Mouse (Mus musculus): Measurements from ENCODE around the gene Gm20388. TPM values are rescaled to one million over a fixed set of nuclear protein-coding genes. Genes with fewer than 3 reads are reported as not detected.

The Gm20388 gene
- polyA plus RNA-seq, 1 experiment from 2014 or later = 4.4 TPM

DNA sequence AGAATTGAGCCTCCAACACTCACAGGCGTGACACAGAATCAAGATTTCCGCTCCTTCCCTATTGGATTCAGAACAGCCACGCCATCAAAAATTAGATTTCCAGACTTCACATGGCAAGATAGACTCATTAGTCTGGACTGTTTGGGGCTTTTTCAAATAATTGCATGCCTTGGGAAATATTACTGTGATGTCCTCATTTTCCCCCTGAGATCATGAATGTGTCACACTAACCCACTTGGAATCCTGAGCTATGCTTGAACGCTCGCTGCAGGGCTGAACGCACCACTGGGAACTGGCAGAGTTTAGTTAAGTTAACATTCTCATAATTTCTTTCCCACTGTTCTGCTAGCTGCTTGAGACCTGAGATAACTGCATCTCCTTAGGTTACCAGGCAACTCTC lies 1329.0 kb downstream of the Gm20388 start:
- WGBS = 77% methylated on average over 6 of the region's 6 CpGs
- no peaks in the 10 kb centered on the region for H3K27me3 ChIP-seq
- no peak for ATAC-seq

DNA sequence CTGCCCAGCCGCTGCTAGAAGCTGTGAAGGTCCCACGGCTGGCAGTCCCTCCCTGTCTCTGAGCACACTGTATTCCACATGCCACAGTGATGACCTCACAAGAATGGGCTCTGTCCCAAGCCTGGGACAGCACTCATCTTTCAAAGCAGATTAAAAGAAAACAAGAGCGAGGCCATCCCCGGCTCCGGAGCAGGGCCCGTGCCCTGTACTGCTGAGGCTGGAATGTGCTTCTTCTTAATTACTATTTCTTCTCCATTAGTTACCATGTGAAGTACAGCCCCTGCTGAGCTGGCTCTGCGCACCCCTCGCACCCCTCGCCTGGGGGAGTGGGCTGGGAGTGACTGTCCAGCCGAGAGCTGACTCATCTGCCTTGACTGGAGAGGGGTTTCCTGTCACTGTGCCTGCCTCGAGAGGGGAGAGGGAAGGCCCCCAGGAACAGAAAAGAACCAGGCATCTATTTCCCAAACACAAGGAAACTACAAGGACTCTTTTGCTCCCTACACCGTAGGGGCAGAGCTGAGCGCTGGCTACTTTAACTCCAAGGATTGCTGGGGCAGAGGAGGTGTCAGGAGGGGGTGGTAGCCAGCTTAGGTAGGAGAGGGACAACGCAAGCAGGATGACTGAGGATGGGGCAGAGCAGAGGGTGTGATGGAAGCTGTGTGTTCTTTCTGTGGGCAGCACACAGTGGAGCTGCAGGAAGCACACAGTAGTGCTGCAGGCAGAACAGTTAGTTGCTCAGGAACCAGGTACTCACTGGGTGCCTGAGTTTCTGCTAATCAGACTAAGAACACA lies 1331.3 kb downstream of the Gm20388 start:
- Histone ChIP-seq H3K27ac (peak overlapping the region; percentile 21; the same call in 1 of the 2 replicates), H3K9me3 (no peaks in the 10 kb centered on the region), H3K4me1 (replicated peaks) (peaks cover 32% of the 10 kb centered on the region), H3K9ac (replicated peaks) (peak overlapping the region; percentile 39; the same call in 1 of the 2 replicates), H3K27me3 (no peaks in the 10 kb centered on the region), H3K36me3 (no peaks in the 10 kb centered on the region), H3K4me2 (replicated peaks) (0 out of 2 replicates have a peak overlapping the region, but pooled peaks have one; percentile 20), H3K4me3 (replicated peaks) (no peak overlapping the region)
- 7% methylated on average over 14 of the region's 14 CpGs for WGBS
- ATAC-seq = peak; percentile 81

More for the DNA sequence above, 1329.0 kb downstream of the Gm20388 start:
- no peak overlapping the region for H3K4me3 ChIP-seq (replicated peaks)
- no peak overlapping the region for H3K4me2 ChIP-seq (replicated peaks)
- no peaks in the 10 kb centered on the region for H3K36me3 ChIP-seq
- no peak overlapping the region for H3K27ac ChIP-seq
- no peak overlapping the region for H3K9ac ChIP-seq (replicated peaks)
- H3K4me1 ChIP-seq (replicated peaks) = peaks cover 30% of the 10 kb centered on the region
- no peaks in the 10 kb centered on the region for H3K9me3 ChIP-seq

DNA sequence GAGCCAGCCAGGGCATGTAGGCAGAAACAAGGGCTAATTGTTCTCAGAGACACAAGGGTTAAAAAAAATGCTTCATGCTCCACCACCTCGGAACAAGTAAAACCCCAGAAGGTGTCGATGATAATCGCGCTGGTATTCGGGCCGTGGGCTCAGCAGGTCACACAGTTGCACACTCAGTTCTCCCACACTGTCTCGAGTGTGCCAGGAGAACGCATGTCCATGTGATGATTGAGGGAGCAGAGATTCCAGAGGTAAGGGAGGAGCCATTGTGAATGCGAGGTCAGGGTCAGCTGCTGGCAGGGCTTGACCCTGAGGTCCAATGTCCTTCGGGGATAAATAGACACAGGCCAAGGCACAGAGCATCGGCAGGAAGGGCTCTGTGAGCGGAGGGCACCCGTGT lies 1332.0 kb downstream of the Gm20388 start:
- ATAC-seq = no peak
- WGBS = 11% methylated on average over 13 of the region's 13 CpGs
- Histone ChIP-seq H3K27me3 (no peaks in the 10 kb centered on the region), H3K4me3 (replicated peaks) (no peak overlapping the region), H3K4me2 (replicated peaks) (no peak overlapping the region), H3K9ac (replicated peaks) (peak overlapping the region; percentile 39; the same call in 1 of the 2 replicates), H3K4me1 (replicated peaks) (peaks cover 32% of the 10 kb centered on the region), H3K27ac (no peak overlapping the region), H3K36me3 (no peaks in the 10 kb centered on the region), H3K9me3 (no peaks in the 10 kb centered on the region)

- no peak overlapping the region for H3K9ac ChIP-seq (replicated peaks)
- 76% methylated on average over 7 of the region's 7 CpGs for WGBS
- no peaks in the 10 kb centered on the region for H3K36me3 ChIP-seq
- ATAC-seq = no peak
- no peak overlapping the region for H3K4me3 ChIP-seq (replicated peaks)
- H3K4me1 ChIP-seq (replicated peaks) = peaks cover 11% of the 10 kb centered on the region
- peaks cover 6% of the 10 kb centered on the region; the same call in 1 of the 2 replicates for H3K27me3 ChIP-seq
- H3K4me2 ChIP-seq (replicated peaks) = no peak overlapping the region
- H3K9me3 ChIP-seq = no peaks in the 10 kb centered on the region
- H3K27ac ChIP-seq = no peak overlapping the region
Measured at GRCm38 (mm10) chr8:121248823-121249222, 1338.2 kb downstream of the Gm20388 start.

GRCm38 (mm10) chr8:121249433-121249832 lies 1338.8 kb downstream of the Gm20388 start:
- no peak overlapping the region for H3K4me2 ChIP-seq (replicated peaks)

DNA sequence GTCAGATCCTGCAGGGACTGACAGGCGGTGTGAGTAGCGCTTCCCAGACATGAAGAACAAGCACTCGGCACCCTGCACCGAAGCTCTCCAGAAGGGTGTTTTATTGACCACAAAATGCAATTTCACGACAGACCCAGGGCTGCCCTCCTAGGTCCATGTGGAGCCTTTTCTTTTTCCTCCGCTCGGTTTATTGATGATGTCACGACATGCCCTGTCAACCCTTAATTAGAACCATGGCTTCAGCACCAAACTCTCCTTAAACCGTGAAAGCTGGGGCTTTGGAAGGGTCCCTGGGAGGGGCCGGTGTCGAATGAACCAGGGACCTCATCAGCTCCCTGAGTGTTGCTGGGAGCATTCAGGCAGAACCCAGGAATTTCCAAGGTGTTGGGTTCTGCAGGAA lies 1340.4 kb downstream of the Gm20388 start:
- no peaks in the 10 kb centered on the region for H3K36me3 ChIP-seq
- no peak overlapping the region for H3K4me3 ChIP-seq (replicated peaks)
- ATAC-seq = no peak
- 35% methylated on average over 11 of the region's 11 CpGs for WGBS
- H3K27ac ChIP-seq = no peak overlapping the region
- H3K27me3 ChIP-seq = peaks cover 6% of the 10 kb centered on the region; the same call in 1 of the 2 replicates
- H3K4me2 ChIP-seq (replicated peaks) = no peak overlapping the region
- no peak overlapping the region for H3K9ac ChIP-seq (replicated peaks)
- peaks cover 11% of the 10 kb centered on the region for H3K4me1 ChIP-seq (replicated peaks)
- no peaks in the 10 kb centered on the region for H3K9me3 ChIP-seq

More at GRCm38 (mm10) chr8:121249433-121249832, 1338.8 kb downstream of the Gm20388 start:
- Histone ChIP-seq H3K4me3 (replicated peaks) (no peak overlapping the region), H3K36me3 (no peaks in the 10 kb centered on the region), H3K27ac (no peak overlapping the region), H3K9me3 (no peaks in the 10 kb centered on the region), H3K27me3 (peaks cover 6% of the 10 kb centered on the region; the same call in 1 of the 2 replicates), H3K9ac (replicated peaks) (no peak overlapping the region), H3K4me1 (replicated peaks) (peaks cover 8% of the 10 kb centered on the region; the same call in 1 of the 2 replicates)
- ATAC-seq = no peak
- 86% methylated on average over 1 of the region's 1 CpGs for WGBS

GRCm38 (mm10) chr8:121255727-121256265 lies 1345.2 kb downstream of the Gm20388 start:
- 48% methylated on average over 14 of the region's 14 CpGs for WGBS
- ATAC-seq = no peak
- Histone ChIP-seq H3K36me3 (no peaks in the 10 kb centered on the region), H3K27ac (no peak overlapping the region), H3K4me2 (replicated peaks) (no peak overlapping the region), H3K4me3 (replicated peaks) (no peak overlapping the region), H3K9me3 (no peaks in the 10 kb centered on the region), H3K27me3 (peaks cover 16% of the 10 kb centered on the region), H3K4me1 (replicated peaks) (peaks cover 14% of the 10 kb centered on the region), H3K9ac (replicated peaks) (no peak overlapping the region)

DNA sequence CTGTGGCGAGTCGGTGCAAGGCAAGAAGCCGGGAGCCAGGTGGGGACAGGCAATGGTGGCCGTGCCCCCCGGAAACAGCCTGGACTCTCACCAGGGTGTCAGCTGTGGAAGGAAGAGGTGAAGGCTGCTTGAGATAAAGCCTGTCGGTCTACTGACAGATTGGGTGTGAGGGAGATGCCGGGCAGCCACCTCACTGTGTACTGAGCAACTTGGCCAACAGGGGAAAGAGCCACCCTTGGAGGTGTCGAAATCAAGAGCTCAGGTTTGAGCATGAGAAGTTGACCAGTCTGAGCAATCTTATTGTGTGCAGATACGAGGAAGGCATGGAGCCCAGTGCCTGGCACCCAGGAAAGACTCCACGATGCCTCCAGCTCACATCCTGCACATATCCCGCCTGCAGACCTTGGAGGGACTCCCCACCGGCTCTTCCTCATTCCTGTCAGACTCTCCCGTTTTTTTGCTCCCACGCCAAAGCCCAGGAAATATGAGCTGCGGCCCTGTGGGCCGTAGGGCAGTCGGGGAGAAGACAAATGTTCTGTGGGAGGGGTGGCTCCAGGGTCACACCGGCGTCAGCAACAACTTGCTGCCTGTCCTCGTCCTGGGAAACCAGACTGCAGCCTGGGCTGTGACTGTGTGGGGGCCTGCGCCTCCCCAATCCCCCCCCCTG lies 1347.6 kb downstream of the Gm20388 start:
- Histone ChIP-seq H3K4me3 (replicated peaks) (no peak overlapping the region), H3K4me2 (replicated peaks) (no peak overlapping the region), H3K27ac (no peak overlapping the region), H3K27me3 (peaks cover 10% of the 10 kb centered on the region), H3K9ac (replicated peaks) (no peak overlapping the region), H3K9me3 (no peaks in the 10 kb centered on the region), H3K36me3 (no peaks in the 10 kb centered on the region), H3K4me1 (replicated peaks) (peaks cover 11% of the 10 kb centered on the region)
- no peak for ATAC-seq
- 75% methylated on average over 21 of the region's 21 CpGs for WGBS

DNA sequence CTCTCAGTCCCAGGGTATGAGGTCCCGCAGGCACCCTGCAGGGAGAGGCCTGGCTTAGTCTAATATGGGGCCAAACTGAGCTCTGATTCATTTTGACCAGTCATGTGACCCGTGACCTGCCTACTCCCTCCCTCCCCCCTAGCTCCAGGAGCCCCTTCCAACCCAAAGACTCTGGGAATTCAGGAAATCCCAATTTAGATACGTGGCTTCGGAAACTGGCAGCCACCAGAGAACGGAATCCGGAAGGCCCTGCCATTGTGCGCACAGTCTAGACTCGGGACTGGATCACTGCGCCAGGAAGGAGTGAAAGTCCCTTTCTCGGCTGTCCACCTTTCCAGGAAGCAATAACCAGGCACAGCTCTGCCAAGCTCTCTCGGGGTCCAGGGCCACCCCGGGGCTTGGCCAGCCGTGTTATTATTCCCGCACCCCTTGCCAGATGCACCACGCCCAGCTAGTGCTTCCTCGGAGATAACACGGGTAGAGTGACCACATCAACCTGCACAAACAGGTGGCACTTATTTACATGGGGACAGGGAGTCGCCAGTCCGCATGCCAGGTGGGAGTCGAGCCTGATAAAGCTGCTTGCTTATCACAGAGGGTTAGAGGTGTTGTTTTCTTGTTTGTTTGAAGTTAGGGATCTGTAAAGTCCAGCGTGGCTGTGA lies 1352.2 kb downstream of the Gm20388 start:
- H3K9me3 ChIP-seq = no peaks in the 10 kb centered on the region
- H3K4me2 ChIP-seq (replicated peaks) = no peak overlapping the region
- 81% methylated on average over 21 of the region's 21 CpGs for WGBS
- no peak overlapping the region for H3K9ac ChIP-seq (replicated peaks)
- H3K4me1 ChIP-seq (replicated peaks) = 0 out of 2 replicates have a peak, but pooled peaks cover 8% of the 10 kb centered on the region
- no peak overlapping the region for H3K4me3 ChIP-seq (replicated peaks)
- no peak overlapping the region for H3K27ac ChIP-seq
- H3K36me3 ChIP-seq = no peaks in the 10 kb centered on the region
- ATAC-seq = no peak
- H3K27me3 ChIP-seq = peaks cover 3% of the 10 kb centered on the region

DNA sequence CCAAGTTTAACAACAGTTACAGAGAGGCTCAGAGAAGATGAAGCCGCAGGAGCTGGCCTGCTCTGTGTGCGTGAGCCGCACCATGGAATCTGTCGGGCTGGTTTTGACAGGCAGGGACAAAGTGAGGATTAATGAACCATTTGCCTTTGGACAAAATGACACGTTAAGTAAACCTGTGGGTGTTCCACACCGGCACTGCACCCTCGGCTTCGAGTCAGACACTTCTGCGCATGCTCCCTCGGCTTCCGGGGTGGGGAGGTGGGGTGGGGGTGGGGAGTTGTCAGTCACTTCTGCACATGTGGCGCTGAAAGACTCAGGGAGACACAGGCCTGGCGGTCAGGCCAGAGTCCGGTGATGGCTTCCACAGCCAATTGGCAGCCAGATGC lies 1352.7 kb downstream of the Gm20388 start:
- no peak overlapping the region for H3K27ac ChIP-seq
- H3K27me3 ChIP-seq = no peaks in the 10 kb centered on the region
- 0 out of 2 replicates have a peak overlapping the region, but pooled peaks have one; percentile 11 for H3K4me2 ChIP-seq (replicated peaks)
- H3K36me3 ChIP-seq = no peaks in the 10 kb centered on the region
- no peaks in the 10 kb centered on the region for H3K9me3 ChIP-seq
- ATAC-seq = no peak
- peaks cover 8% of the 10 kb centered on the region; the same call in 1 of the 2 replicates for H3K4me1 ChIP-seq (replicated peaks)
- WGBS = 47% methylated on average over 14 of the region's 14 CpGs
- no peak overlapping the region for H3K4me3 ChIP-seq (replicated peaks)
- H3K9ac ChIP-seq (replicated peaks) = no peak overlapping the region

- ATAC-seq = no peak
- H3K9ac ChIP-seq (replicated peaks) = no peak overlapping the region
- H3K4me3 ChIP-seq (replicated peaks) = no peak overlapping the region
- H3K27ac ChIP-seq = no peak overlapping the region
- H3K9me3 ChIP-seq = no peaks in the 10 kb centered on the region
- 80% methylated on average over 9 of the region's 9 CpGs for WGBS
- peaks cover 5% of the 10 kb centered on the region; the same call in 1 of the 2 replicates for H3K4me1 ChIP-seq (replicated peaks)
- H3K36me3 ChIP-seq = no peaks in the 10 kb centered on the region
- no peak overlapping the region for H3K4me2 ChIP-seq (replicated peaks)
- H3K27me3 ChIP-seq = no peaks in the 10 kb centered on the region
Measured at GRCm38 (mm10) chr8:121264260-121264659, 1353.6 kb downstream of the Gm20388 start.

All from midbrain, embryonic 13.5 days (tissue).